Mouse (Mus musculus) forelimb bud, embryonic 11.5 days (tissue): ENCODE results near the gene Parp1.
"Not testable (repeated sequence)": the region's sequence is repeated elsewhere in the genome, so short reads cannot be mapped to it uniquely, and the experiment has no call there.

Experiments
- DNase-seq: peaks from one replicate; pipeline ENCODE4 v3.0.0-alpha.2; 2012; ENCODE audit warnings: low read depth, low spot score

Parp1 gene

GRCm38 (mm10) chr1:180559454-180559853 is 9.3 kb upstream of the Parp1 start:
- no peak for DNase-seq

GRCm38 (mm10) chr1:180561187-180561586 is 7.5 kb upstream of the Parp1 start:
- no peak for DNase-seq

- no peak for DNase-seq
Observed at GRCm38 (mm10) chr1:180564885-180565284, 3.8 kb upstream of the Parp1 start.

- no peak for DNase-seq
Observed at GRCm38 (mm10) chr1:180567761-180568160, 963 bp upstream of the Parp1 start.

GRCm38 (mm10) chr1:180568248-180568647 is 476 bp upstream of the Parp1 start:
- no peak for DNase-seq

- no peak for DNase-seq
Observed at GRCm38 (mm10) chr1:180569453-180569852, 729 bp downstream of the Parp1 start.

GRCm38 (mm10) chr1:180570181-180570580 is 1.5 kb downstream of the Parp1 start:
- DNase-seq: no peak

GRCm38 (mm10) chr1:180571018-180571589 is 2.4 kb downstream of the Parp1 start:
- DNase-seq: no peak

GRCm38 (mm10) chr1:180571721-180572120 is 3.0 kb downstream of the Parp1 start:
- not testable (repeated sequence) for DNase-seq

GRCm38 (mm10) chr1:180572154-180572553 is 3.4 kb downstream of the Parp1 start:
- no peak for DNase-seq

GRCm38 (mm10) chr1:180576524-180576923 is 7.8 kb downstream of the Parp1 start:
- DNase-seq: no peak

GRCm38 (mm10) chr1:180577837-180578236 is 9.1 kb downstream of the Parp1 start:
- DNase-seq: no peak

GRCm38 (mm10) chr1:180587792-180588442 is 19.2 kb downstream of the Parp1 start:
- DNase-seq: no peak

- DNase-seq: no peak
Observed at GRCm38 (mm10) chr1:180600578-180600977, 31.9 kb downstream of the Parp1 start.

GRCm38 (mm10) chr1:180601806-180602205 is 33.1 kb downstream of the Parp1 start:
- no peak for DNase-seq

- DNase-seq: no peak
Observed at GRCm38 (mm10) chr1:180604579-180604978, 35.9 kb downstream of the Parp1 start.

- no peak for DNase-seq
Observed at GRCm38 (mm10) chr1:180606106-180606505, 37.4 kb downstream of the Parp1 start.

GRCm38 (mm10) chr1:180606796-180607577 is 38.3 kb downstream of the Parp1 start:
- DNase-seq: no peak

GRCm38 (mm10) chr1:180607578-180607879 is 38.8 kb downstream of the Parp1 start:
- DNase-seq: no peak

- not testable (repeated sequence) for DNase-seq
Observed at GRCm38 (mm10) chr1:180611842-180612241, 43.1 kb downstream of the Parp1 start.

GRCm38 (mm10) chr1:180616762-180617161 is 48.0 kb downstream of the Parp1 start:
- no peak for DNase-seq

GRCm38 (mm10) chr1:180622389-180622788 is 53.7 kb downstream of the Parp1 start:
- DNase-seq: no peak

- DNase-seq: no peak
Observed at GRCm38 (mm10) chr1:180623911-180624310, 55.2 kb downstream of the Parp1 start.
